Comparison of ENCODE assay signal across 18 mouse cellular contexts in genomic region chr2:144248613-144249376, GRCm38 (mm10). TPM values are rescaled to one million over a fixed set of nuclear protein-coding genes. Genes with fewer than 3 reads are reported as not detected.
DNase-seq lines count a peak whose midpoint lies in the region; ATAC-seq and TF ChIP-seq lines count a peak whose summit lies in the region.
"Had no signal": no experiment of that assay in that cellular context is flagged by ENCODE, and none has a peak within 500 bp of the region (broad histone marks: within the 10 kb centered on the region; RNA-seq: fewer than 3 reads in every experiment).

No protein-coding gene starts in this region.

- H3K27ac ChIP-seq in lung, postnatal 0 days (ENCODE audit: low read length) = peak overlapping the region; percentile 17
- peak overlapping the region; percentile 54 for H3K27ac ChIP-seq in bone marrow macrophage, adult 2 months (ENCODE audit: insufficient read depth, low read depth, low read length)
- H3K27ac ChIP-seq in liver, embryonic 15.5 days (replicated peaks) = 0 out of 2 replicates have a peak overlapping the region, but pooled peaks have one; percentile 3
- H3K27ac ChIP-seq: hindbrain, embryonic 14.5 days; left cerebral cortex, adult 2 months; neural tube, embryonic 12.5 days had no signal

- H3K27me3 ChIP-seq in lung, postnatal 0 days (replicated peaks; ENCODE audit: insufficient read depth, low read length) = no peaks in the 10 kb centered on the region
- no peaks in the 10 kb centered on the region for H3K27me3 ChIP-seq in liver, embryonic 15.5 days
- H3K27me3 ChIP-seq: embryonic facial prominence, embryonic 15.5 days; forebrain, embryonic 12.5 days; limb, embryonic 15.5 days; megakaryocyte, embryonic 14.5 days; neural tube, embryonic 12.5 days had no signal

- H3K4me2 ChIP-seq in lung, postnatal 0 days (replicated peaks; ENCODE audit: low read depth, low read length) = no peak overlapping the region
- no peak overlapping the region for H3K4me2 ChIP-seq in liver, embryonic 15.5 days
- H3K4me2 ChIP-seq: embryonic facial prominence, embryonic 15.5 days; forebrain, embryonic 12.5 days; hindbrain, embryonic 14.5 days; limb, embryonic 15.5 days; neural tube, embryonic 12.5 days had no signal

- H3K36me3 ChIP-seq in lung, postnatal 0 days (ENCODE audit: insufficient read depth, low read length) = 0 out of 2 replicates have a peak, but pooled peaks cover 23% of the 10 kb centered on the region
- peaks cover 46% of the 10 kb centered on the region for H3K36me3 ChIP-seq in liver, embryonic 15.5 days (replicated peaks)

- TF ChIP-seq CTCF in lung, postnatal 0 days (IDR thresholded peaks at IDR 0.05) = no peak
- TF ChIP-seq CTCF in bone marrow macrophage, adult 2 months (IDR thresholded peaks at IDR 0.05; ENCODE audit: low read depth, low read length) = no peak

- no peaks in the 10 kb centered on the region for H3K9me3 ChIP-seq in lung, postnatal 0 days (ENCODE audit: low read length)
- no peaks in the 10 kb centered on the region for H3K9me3 ChIP-seq in liver, embryonic 15.5 days (replicated peaks)
- H3K9me3 ChIP-seq: embryonic facial prominence, embryonic 15.5 days; forebrain, embryonic 12.5 days; limb, embryonic 15.5 days; megakaryocyte, embryonic 14.5 days; neural tube, embryonic 12.5 days had no signal

- TF ChIP-seq EP300 in lung, postnatal 0 days (IDR thresholded peaks at IDR 0.05) = peak; percentile 57; the same call in 1 of the 2 replicates

- intact Hi-C loops in gastrocnemius, postnatal 14 days (cut with DNase I; ENCODE audit: low total_unique reads) = no loop called here

- no peak for TF ChIP-seq POLR2A in bone marrow macrophage, adult 2 months (IDR thresholded peaks at IDR 0.05; ENCODE audit: borderline replicate concordance, low read depth, low read length)

- H3K4me3 ChIP-seq in lung, postnatal 0 days (ENCODE audit: low read depth, low read length) = no peak overlapping the region
- no peak overlapping the region for H3K4me3 ChIP-seq in bone marrow macrophage, adult 2 months (ENCODE audit: insufficient read depth, low read length)
- H3K4me3 ChIP-seq in liver, embryonic 15.5 days (replicated peaks) = no peak overlapping the region
- H3K4me3 ChIP-seq: embryonic facial prominence, embryonic 15.5 days; forebrain, embryonic 12.5 days; heart, adult 2 months; layer of hippocampus, adult 2 months; left cerebral cortex, adult 2 months; limb, embryonic 15.5 days; megakaryocyte, embryonic 14.5 days; neural tube, embryonic 12.5 days had no signal

- peak; percentile 56 for ATAC-seq in lung, postnatal 0 days
- ATAC-seq in liver, embryonic 15.5 days (ENCODE audit: insufficient read depth) = no peak
- ATAC-seq in inflammation-experienced regulatory T-cells, adult 6 months = no peak

- DNase-seq in gastrocnemius, adult 18-20 months (ENCODE audit: low spot score) = peak; percentile 48
- no peak for DNase-seq in gastrocnemius, postnatal 14 days
- DNase-seq in lung, postnatal 0 days (ENCODE audit: low spot score) = peak; percentile 83
- no peak for DNase-seq in lung, postnatal 4 days
- no peak for DNase-seq in right cerebral cortex, postnatal 14 days
- DNase-seq: cerebellum, adult 11 months; heart, adult 2 months had no signal

- no peak overlapping the region for H3K9ac ChIP-seq in lung, postnatal 0 days (replicated peaks; ENCODE audit: low read depth)
- no peak overlapping the region for H3K9ac ChIP-seq in liver, embryonic 15.5 days
- H3K9ac ChIP-seq: embryonic facial prominence, embryonic 15.5 days; forebrain, embryonic 12.5 days; hindbrain, embryonic 14.5 days; limb, embryonic 15.5 days; neural tube, embryonic 12.5 days had no signal

- WGBS in lung, postnatal 0 days = 26% methylated on average over 4 of the region's 4 CpGs
- whole genome bisulfite sequencing in liver, embryonic 15.5 days (ENCODE audit: insufficient replicate concordance) = 29% methylated on average over 4 of the region's 4 CpGs

- no peaks in the 10 kb centered on the region for H3K4me1 ChIP-seq in lung, postnatal 0 days (ENCODE audit: insufficient read depth, low read depth, low read length)
- H3K4me1 ChIP-seq in bone marrow macrophage, adult 2 months (ENCODE audit: control insufficient read depth, insufficient read depth, low read length) = peaks cover 55% of the 10 kb centered on the region
- peaks cover 15% of the 10 kb centered on the region for H3K4me1 ChIP-seq in liver, embryonic 15.5 days (replicated peaks)
- H3K4me1 ChIP-seq: forebrain, embryonic 12.5 days had no signal

RNA-seq across cellular contexts. Expression of gene Mgme1, which starts 21.7 kb away (rescaled TPM):
- 10 to 100 TPM; 10.9 to 11.0 TPM for total RNA-seq in gastrocnemius, adult 18-20 months (2021)
- total RNA-seq in gastrocnemius, postnatal 14 days (2021) = 1 to 10 TPM; 5.4 to 5.6 TPM
- polyA plus RNA-seq in lung, postnatal 0 days (2015; fragmentation: Nextera tagmentation; extraction: Ambion mirVana) = 6.8 and 8.1 TPM in 2 replicates
- polyA plus RNA-seq in bone marrow macrophage, adult 2 months (2012; ENCODE audit: insufficient read depth, insufficient read length, missing spikeins) = 12.2 and 13.2 TPM in 2 replicates
- 9.8 and 10.5 TPM in 2 replicates for polyA plus RNA-seq in liver, embryonic 15.5 days (2015; fragmentation: Nextera tagmentation; extraction: Ambion mirVana)
- polyA plus RNA-seq in inflammation-experienced regulatory T-cells, adult 6 months (2017; shearing (Covaris generic)) = 10 to 100 TPM in 2 of 3 experiments, 1 to 10 TPM in 1; 8.9 to 13.5 (median 10.4) TPM

RNA-seq across cellular contexts. Expression of gene Snx5, which starts 21.9 kb away (rescaled TPM):
- 10 to 100 TPM; 55.8 to 58.1 TPM for total RNA-seq in gastrocnemius, adult 18-20 months (2021)
- total RNA-seq in gastrocnemius, postnatal 14 days (2021) = 10 to 100 TPM; 45.5 to 53.2 TPM
- polyA plus RNA-seq in lung, postnatal 0 days (2015; fragmentation: Nextera tagmentation; extraction: Ambion mirVana) = 61.2 and 68.5 TPM in 2 replicates
- 867 and 1,049 TPM in 2 replicates for polyA plus RNA-seq in bone marrow macrophage, adult 2 months (2012; ENCODE audit: insufficient read depth, insufficient read length, missing spikeins)
- 55.7 and 59.4 TPM in 2 replicates for polyA plus RNA-seq in liver, embryonic 15.5 days (2015; fragmentation: Nextera tagmentation; extraction: Ambion mirVana)
- polyA plus RNA-seq in inflammation-experienced regulatory T-cells, adult 6 months (2017; shearing (Covaris generic)) = 100 to 1,000 TPM in 2 of 3 experiments, 10 to 100 TPM in 1; 62.1 to 121 (median 102) TPM

Comparison
In these comparisons a context has a peak if more than half of its experiments do, and no peak if none do; other contexts are left out.
1. DNase-seq: peak in gastrocnemius, adult 18-20 months (single experiment) and lung, postnatal 0 days (single experiment); none in gastrocnemius, postnatal 14 days (single experiment), lung, postnatal 4 days (0 of 2) and right cerebral cortex, postnatal 14 days (single experiment).
2. H3K27ac ChIP-seq: peak in every context shown above with its lines; median percentile 54 in bone marrow macrophage, adult 2 months; 17 in lung, postnatal 0 days; 3 in liver, embryonic 15.5 days.